Comparison of ENCODE assay signal across 10 mouse cellular contexts in genomic region chr2:115979683-115980476, GRCm38 (mm10).
DNase-seq lines count a peak whose midpoint lies in the region; ATAC-seq lines count a peak whose summit lies in the region.
"Had no signal": no experiment of that assay in that cellular context is flagged by ENCODE, and none has a peak within 500 bp of the region (broad histone marks: within the 10 kb centered on the region; RNA-seq: fewer than 3 reads in every experiment).

No protein-coding gene starts in this region.

- H3K4me1 ChIP-seq in hindbrain, embryonic 14.5 days (replicated peaks; ENCODE audit: control insufficient read depth, insufficient read depth, low read length) = peaks cover 8% of the 10 kb centered on the region; the same call in 1 of the 2 replicates
- peaks cover 15% of the 10 kb centered on the region for H3K4me1 ChIP-seq in midbrain, embryonic 14.5 days (ENCODE audit: control insufficient read depth, insufficient read depth, low read length)
- no peaks in the 10 kb centered on the region for H3K4me1 ChIP-seq in liver, embryonic 11.5 days (replicated peaks; ENCODE audit: control insufficient read depth, insufficient read depth, low read length)
- H3K4me1 ChIP-seq in intestine, embryonic 16.5 days (ENCODE audit: control insufficient read depth, insufficient read depth, low read length) = peaks cover 2% of the 10 kb centered on the region; the same call in 1 of the 2 replicates
- H3K4me1 ChIP-seq: megakaryocyte, embryonic 14.5 days had no signal

- peaks cover 20% of the 10 kb centered on the region; the same call in 1 of the 2 replicates for H3K36me3 ChIP-seq in hindbrain, embryonic 14.5 days (replicated peaks; ENCODE audit: control insufficient read depth, insufficient read depth)
- no peaks in the 10 kb centered on the region for H3K36me3 ChIP-seq in midbrain, embryonic 14.5 days (ENCODE audit: control insufficient read depth, insufficient read depth, low read length)
- H3K36me3 ChIP-seq in liver, embryonic 11.5 days (ENCODE audit: control insufficient read depth, insufficient read depth, low read length) = 0 out of 2 replicates have a peak, but pooled peaks cover 2% of the 10 kb centered on the region
- no peaks in the 10 kb centered on the region for H3K36me3 ChIP-seq in intestine, embryonic 16.5 days (ENCODE audit: control insufficient read depth, insufficient read depth, low read length)

- peak; percentile 75 for ATAC-seq in hindbrain, embryonic 14.5 days (ENCODE audit: low FRiP score)
- peak; percentile 79 for ATAC-seq in midbrain, embryonic 14.5 days (ENCODE audit: low FRiP score, low TSS enrichment)
- no peak for ATAC-seq in liver, embryonic 11.5 days (replicated peaks; ENCODE audit: low FRiP score)
- no peak for ATAC-seq in intestine, embryonic 16.5 days

- no peak overlapping the region for H3K4me3 ChIP-seq in hindbrain, embryonic 14.5 days (replicated peaks; ENCODE audit: low read length)
- H3K4me3 ChIP-seq in midbrain, embryonic 14.5 days (replicated peaks; ENCODE audit: low read depth, low read length) = no peak overlapping the region
- H3K4me3 ChIP-seq in liver, embryonic 11.5 days (ENCODE audit: low read depth, low read length) = no peak overlapping the region
- H3K4me3 ChIP-seq in intestine, embryonic 16.5 days (ENCODE audit: low read length) = no peak overlapping the region
- H3K4me3 ChIP-seq: megakaryocyte, embryonic 14.5 days had no signal

- H3K9ac ChIP-seq in hindbrain, embryonic 14.5 days = no peak overlapping the region
- no peak overlapping the region for H3K9ac ChIP-seq in midbrain, embryonic 14.5 days (replicated peaks; ENCODE audit: low read length)
- no peak overlapping the region for H3K9ac ChIP-seq in liver, embryonic 11.5 days (ENCODE audit: low read depth, low read length)
- H3K9ac ChIP-seq in intestine, embryonic 16.5 days (ENCODE audit: low read depth, low read length) = no peak overlapping the region

- no peaks in the 10 kb centered on the region for H3K27me3 ChIP-seq in hindbrain, embryonic 14.5 days (ENCODE audit: control insufficient read depth, insufficient read depth, low read length)
- no peaks in the 10 kb centered on the region for H3K27me3 ChIP-seq in midbrain, embryonic 14.5 days (ENCODE audit: control insufficient read depth, insufficient read depth, low read length)
- no peaks in the 10 kb centered on the region for H3K27me3 ChIP-seq in liver, embryonic 11.5 days (replicated peaks; ENCODE audit: control insufficient read depth, insufficient read depth, low read length)
- H3K27me3 ChIP-seq in intestine, embryonic 16.5 days (replicated peaks; ENCODE audit: control insufficient read depth, insufficient read depth, low read length) = no peaks in the 10 kb centered on the region
- H3K27me3 ChIP-seq: megakaryocyte, embryonic 14.5 days had no signal

- peak; percentile 47 for DNase-seq in adrenal gland, postnatal 10 days
- peak; percentile 53 for DNase-seq in embryo, embryonic 11 days
- DNase-seq in hindbrain, embryonic 14.5 days (ENCODE audit: low spot score) = peak; percentile 47
- peak; percentile 72 for DNase-seq in midbrain, embryonic 14.5 days
- DNase-seq in liver, embryonic 11.5 days (ENCODE audit: low spot score) = no peak
- DNase-seq in cerebellum, adult 11-12 months = no peak
- DNase-seq: cerebellum, postnatal 14 days; heart, postnatal 4 days had no signal

- peak overlapping the region; percentile 58 for H3K27ac ChIP-seq in hindbrain, embryonic 14.5 days
- peak overlapping the region; percentile 78 for H3K27ac ChIP-seq in midbrain, embryonic 14.5 days (replicated peaks; ENCODE audit: low read depth, low read length)
- H3K27ac ChIP-seq in liver, embryonic 11.5 days (ENCODE audit: low read depth, low read length) = no peak overlapping the region
- H3K27ac ChIP-seq in intestine, embryonic 16.5 days (ENCODE audit: low read length) = no peak overlapping the region

- WGBS in hindbrain, embryonic 14.5 days = 29% methylated on average over 14 of the region's 14 CpGs
- 27% methylated on average over 14 of the region's 14 CpGs for WGBS in midbrain, embryonic 14.5 days
- 70% methylated on average over 14 of the region's 14 CpGs for WGBS in liver, embryonic 11.5 days
- WGBS in intestine, embryonic 16.5 days = 65% methylated on average over 14 of the region's 14 CpGs

- no peak overlapping the region for H3K4me2 ChIP-seq in hindbrain, embryonic 14.5 days (replicated peaks)
- no peak overlapping the region for H3K4me2 ChIP-seq in midbrain, embryonic 14.5 days (ENCODE audit: low read length)
- no peak overlapping the region for H3K4me2 ChIP-seq in liver, embryonic 11.5 days
- H3K4me2 ChIP-seq in intestine, embryonic 16.5 days (ENCODE audit: low read depth, low read length) = no peak overlapping the region

- H3K9me3 ChIP-seq in hindbrain, embryonic 14.5 days (ENCODE audit: control insufficient read depth, low read length) = no peaks in the 10 kb centered on the region
- no peaks in the 10 kb centered on the region for H3K9me3 ChIP-seq in midbrain, embryonic 14.5 days (ENCODE audit: control insufficient read depth, low read length)
- no peaks in the 10 kb centered on the region for H3K9me3 ChIP-seq in liver, embryonic 11.5 days (ENCODE audit: control insufficient read depth, low read length)
- no peaks in the 10 kb centered on the region for H3K9me3 ChIP-seq in intestine, embryonic 16.5 days (ENCODE audit: control insufficient read depth, low read length)

Comparison
In these comparisons a context has a peak if more than half of its experiments do, and no peak if none do; other contexts are left out.
1. DNase-seq: peak in adrenal gland, postnatal 10 days (single experiment), embryo, embryonic 11 days (single experiment), hindbrain, embryonic 14.5 days (single experiment) and midbrain, embryonic 14.5 days (single experiment); none in liver, embryonic 11.5 days (single experiment) and cerebellum, adult 11-12 months (single experiment).
2. ATAC-seq: peak in hindbrain, embryonic 14.5 days (single experiment) and midbrain, embryonic 14.5 days (single experiment); none in liver, embryonic 11.5 days (single experiment) and intestine, embryonic 16.5 days (single experiment).
3. H3K27ac ChIP-seq: peak in hindbrain, embryonic 14.5 days (single experiment) and midbrain, embryonic 14.5 days (single experiment); none in liver, embryonic 11.5 days (single experiment) and intestine, embryonic 16.5 days (single experiment).